Mouse (Mus musculus): Measurements from ENCODE around the gene Gpc5. TPM values are rescaled to one million over a fixed set of nuclear protein-coding genes. Genes with fewer than 3 reads are reported as not detected.

Gpc5 gene
- polyA plus RNA-seq, 1 experiment from 2014 or later = 15.4 TPM

DNA sequence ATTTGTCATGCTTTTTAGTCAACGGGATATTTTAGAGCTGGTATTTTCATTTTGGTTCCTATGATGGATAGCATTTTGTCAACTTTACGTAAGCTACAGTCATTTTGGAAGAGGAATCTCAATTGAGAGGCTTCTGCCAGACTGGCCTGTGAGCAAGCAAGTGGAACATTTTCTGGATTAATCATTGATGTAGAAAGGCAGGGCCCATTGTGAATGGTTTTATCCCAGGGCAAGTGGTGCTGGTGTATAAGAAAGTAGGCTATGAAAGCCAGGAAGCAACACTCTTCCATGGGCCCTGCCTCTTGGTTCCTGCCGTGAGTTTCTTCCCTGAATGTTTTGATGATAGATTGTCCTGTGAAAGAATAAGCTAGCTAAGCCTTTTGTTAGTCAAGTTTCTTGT, 777.1 kb downstream of the Gpc5 start:
- 77% methylated on average over 3 of the region's 3 CpGs for WGBS
- H3K27me3 ChIP-seq (replicated peaks; ENCODE audit: control insufficient read depth, insufficient read depth, low read length) = no peaks in the 10 kb centered on the region
- ATAC-seq = no peak
- no peak overlapping the region for H3K4me3 ChIP-seq (ENCODE audit: low read length)
- H3K27ac ChIP-seq (ENCODE audit: low read depth, low read length) = no peak overlapping the region
- no peaks in the 10 kb centered on the region for H3K36me3 ChIP-seq (ENCODE audit: control insufficient read depth, insufficient read depth, low read length)
- H3K4me1 ChIP-seq (ENCODE audit: control insufficient read depth, insufficient read depth, low read depth, low read length) = no peaks in the 10 kb centered on the region
- no peak overlapping the region for H3K4me2 ChIP-seq (ENCODE audit: low read length)
- H3K9ac ChIP-seq (ENCODE audit: low read depth, low read length) = no peak overlapping the region
- H3K9me3 ChIP-seq (ENCODE audit: control insufficient read depth, low read length) = no peaks in the 10 kb centered on the region

DNA sequence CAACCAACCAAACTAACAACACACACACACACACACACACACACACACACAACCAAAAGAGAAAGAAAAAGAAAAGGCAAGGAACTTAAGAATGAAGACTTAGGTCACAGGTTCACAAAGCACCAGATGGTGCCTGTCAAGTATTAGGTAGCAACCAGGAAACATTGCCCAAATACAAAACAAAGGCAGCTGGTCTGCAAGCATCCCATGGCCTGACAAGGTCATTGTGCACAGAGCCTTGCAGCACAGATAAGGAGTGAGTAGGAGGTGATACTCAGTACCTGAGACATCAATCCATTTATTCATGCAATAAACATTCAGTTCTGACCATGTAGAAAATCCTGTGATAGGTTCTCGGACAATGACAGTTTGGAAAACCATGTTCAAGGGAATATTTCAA, 884.0 kb downstream of the Gpc5 start:
- Histone ChIP-seq H3K36me3 (ENCODE audit: control insufficient read depth, insufficient read depth, low read length) (no peaks in the 10 kb centered on the region), H3K4me3 (ENCODE audit: low read length) (no peak overlapping the region), H3K9ac (ENCODE audit: low read depth, low read length) (no peak overlapping the region), H3K27me3 (replicated peaks; ENCODE audit: control insufficient read depth, insufficient read depth, low read length) (no peaks in the 10 kb centered on the region), H3K27ac (ENCODE audit: low read depth, low read length) (no peak overlapping the region), H3K9me3 (ENCODE audit: control insufficient read depth, low read length) (no peaks in the 10 kb centered on the region), H3K4me2 (ENCODE audit: low read length) (no peak overlapping the region), H3K4me1 (ENCODE audit: control insufficient read depth, insufficient read depth, low read depth, low read length) (no peaks in the 10 kb centered on the region)
- 92% methylated on average over 1 of the region's 1 CpGs for WGBS
- no peak for ATAC-seq

DNA sequence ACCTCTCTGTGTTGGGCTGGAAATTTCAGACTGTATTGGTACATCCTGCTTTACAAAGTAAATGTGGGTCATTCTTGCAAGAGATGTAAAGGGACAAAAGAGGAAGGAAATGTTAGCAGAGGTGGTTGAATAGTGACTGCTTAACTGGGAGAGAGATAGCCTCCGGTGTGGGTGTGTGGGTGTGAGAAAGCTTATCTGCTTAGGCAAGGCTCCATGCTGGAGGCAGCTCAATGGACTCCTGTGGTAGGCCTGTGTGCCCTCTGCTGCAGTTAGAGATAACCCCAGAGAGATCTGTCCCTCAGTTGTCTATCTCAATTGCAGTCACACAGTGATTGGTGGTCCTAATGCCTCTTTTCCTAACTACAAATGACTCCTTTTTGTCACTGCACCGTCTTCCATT, 887.2 kb downstream of the Gpc5 start:
- Histone ChIP-seq H3K36me3 (ENCODE audit: control insufficient read depth, insufficient read depth, low read length) (no peaks in the 10 kb centered on the region), H3K9ac (ENCODE audit: low read depth, low read length) (no peak overlapping the region), H3K4me3 (ENCODE audit: low read length) (no peak overlapping the region), H3K27me3 (replicated peaks; ENCODE audit: control insufficient read depth, insufficient read depth, low read length) (no peaks in the 10 kb centered on the region), H3K4me2 (ENCODE audit: low read length) (no peak overlapping the region), H3K27ac (ENCODE audit: low read depth, low read length) (no peak overlapping the region), H3K4me1 (ENCODE audit: control insufficient read depth, insufficient read depth, low read depth, low read length) (no peaks in the 10 kb centered on the region), H3K9me3 (ENCODE audit: control insufficient read depth, low read length) (no peaks in the 10 kb centered on the region)
- no peak for ATAC-seq
- 78% methylated on average over 2 of the region's 2 CpGs for WGBS

DNA sequence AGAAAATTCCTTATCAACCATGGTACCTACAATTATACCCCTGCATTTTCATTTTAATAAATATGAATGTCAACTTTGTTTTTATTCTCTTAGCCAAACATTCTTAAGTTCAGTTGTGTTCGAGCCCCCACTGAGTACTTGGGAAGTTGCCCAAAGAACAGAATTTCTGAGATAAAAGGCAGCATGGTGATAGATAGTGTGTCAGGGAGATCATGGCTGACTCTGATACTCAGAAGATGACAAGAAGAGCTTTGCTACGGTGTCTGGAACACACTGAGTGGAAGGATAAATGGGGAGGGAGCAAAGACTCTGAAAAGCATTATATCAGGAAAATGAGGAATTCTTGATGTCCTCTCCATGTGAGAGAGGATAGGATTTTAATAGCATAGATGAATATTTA, 898.7 kb downstream of the Gpc5 start:
- no peak overlapping the region for H3K4me2 ChIP-seq (ENCODE audit: low read length)
- no peaks in the 10 kb centered on the region for H3K27me3 ChIP-seq (replicated peaks; ENCODE audit: control insufficient read depth, insufficient read depth, low read length)
- ATAC-seq = no peak
- H3K36me3 ChIP-seq (ENCODE audit: control insufficient read depth, insufficient read depth, low read length) = no peaks in the 10 kb centered on the region
- no peak overlapping the region for H3K9ac ChIP-seq (ENCODE audit: low read depth, low read length)
- 61% methylated on average over 2 of the region's 2 CpGs for WGBS
- no peaks in the 10 kb centered on the region for H3K9me3 ChIP-seq (ENCODE audit: control insufficient read depth, low read length)
- no peaks in the 10 kb centered on the region for H3K4me1 ChIP-seq (ENCODE audit: control insufficient read depth, insufficient read depth, low read depth, low read length)
- no peak overlapping the region for H3K4me3 ChIP-seq (ENCODE audit: low read length)
- H3K27ac ChIP-seq (ENCODE audit: low read depth, low read length) = no peak overlapping the region

DNA sequence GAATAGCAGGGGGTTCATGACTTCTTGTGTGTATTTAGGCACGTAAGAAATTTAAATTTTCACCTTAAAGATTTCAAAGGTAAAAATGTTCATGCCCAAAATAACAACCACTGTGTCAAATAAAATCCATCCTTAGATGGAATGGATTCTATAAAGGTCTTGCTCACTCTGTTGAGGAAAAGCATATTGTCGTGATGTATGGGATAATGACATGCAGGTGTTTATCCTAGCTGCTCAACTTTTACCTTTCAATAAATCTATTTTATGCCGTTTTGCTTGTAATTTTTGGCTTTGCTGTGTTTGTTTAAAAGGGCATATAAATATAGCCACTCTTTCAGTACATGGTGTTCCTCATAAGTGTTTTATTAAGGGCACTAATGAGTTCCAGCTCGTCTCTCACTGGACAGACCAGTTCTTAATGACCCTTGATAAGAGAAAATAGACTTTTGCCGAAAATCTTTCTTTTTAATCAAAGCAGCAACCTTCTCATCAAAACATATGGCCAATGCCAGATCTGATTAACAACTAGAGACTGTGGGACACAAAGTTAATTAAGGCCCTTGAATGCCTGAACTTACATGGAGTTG, 901.6 kb downstream of the Gpc5 start:
- H3K27ac ChIP-seq (ENCODE audit: low read depth, low read length) = no peak overlapping the region
- H3K4me1 ChIP-seq (ENCODE audit: control insufficient read depth, insufficient read depth, low read depth, low read length) = no peaks in the 10 kb centered on the region
- H3K4me3 ChIP-seq (ENCODE audit: low read length) = no peak overlapping the region
- H3K27me3 ChIP-seq (replicated peaks; ENCODE audit: control insufficient read depth, insufficient read depth, low read length) = no peaks in the 10 kb centered on the region
- no peaks in the 10 kb centered on the region for H3K36me3 ChIP-seq (ENCODE audit: control insufficient read depth, insufficient read depth, low read length)
- H3K9ac ChIP-seq (ENCODE audit: low read depth, low read length) = no peak overlapping the region
- 75% methylated on average over 5 of the region's 5 CpGs for whole genome bisulfite sequencing
- no peak for ATAC-seq
- no peak overlapping the region for H3K4me2 ChIP-seq (ENCODE audit: low read length)
- no peaks in the 10 kb centered on the region for H3K9me3 ChIP-seq (ENCODE audit: control insufficient read depth, low read length)

DNA sequence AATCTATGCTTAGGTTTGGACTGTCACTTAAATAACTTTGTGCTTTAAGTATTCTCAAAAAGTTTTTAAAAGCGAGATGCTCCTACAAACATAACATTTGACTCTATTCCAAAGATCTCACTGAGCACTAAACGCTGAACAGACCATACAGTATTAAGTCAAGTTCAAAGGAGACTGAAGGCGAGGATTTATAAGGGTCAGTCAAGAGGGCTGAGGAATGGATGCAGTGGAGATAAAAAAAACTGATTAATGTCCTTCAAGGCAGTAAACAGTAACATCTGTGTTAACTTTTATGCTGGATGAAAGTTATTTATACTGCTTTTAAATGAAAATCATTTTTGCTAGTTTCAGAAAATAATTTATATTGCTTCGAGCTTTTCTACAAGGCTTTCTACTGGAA, 906.9 kb downstream of the Gpc5 start:
- Histone ChIP-seq H3K9ac (ENCODE audit: low read depth, low read length) (no peak overlapping the region), H3K4me1 (ENCODE audit: control insufficient read depth, insufficient read depth, low read depth, low read length) (no peaks in the 10 kb centered on the region), H3K27ac (ENCODE audit: low read depth, low read length) (no peak overlapping the region), H3K4me2 (ENCODE audit: low read length) (no peak overlapping the region), H3K36me3 (ENCODE audit: control insufficient read depth, insufficient read depth, low read length) (no peaks in the 10 kb centered on the region), H3K4me3 (ENCODE audit: low read length) (no peak overlapping the region), H3K27me3 (replicated peaks; ENCODE audit: control insufficient read depth, insufficient read depth, low read length) (no peaks in the 10 kb centered on the region), H3K9me3 (ENCODE audit: control insufficient read depth, low read length) (no peaks in the 10 kb centered on the region)
- 84% methylated on average over 4 of the region's 4 CpGs for whole genome bisulfite sequencing
- ATAC-seq = no peak

DNA sequence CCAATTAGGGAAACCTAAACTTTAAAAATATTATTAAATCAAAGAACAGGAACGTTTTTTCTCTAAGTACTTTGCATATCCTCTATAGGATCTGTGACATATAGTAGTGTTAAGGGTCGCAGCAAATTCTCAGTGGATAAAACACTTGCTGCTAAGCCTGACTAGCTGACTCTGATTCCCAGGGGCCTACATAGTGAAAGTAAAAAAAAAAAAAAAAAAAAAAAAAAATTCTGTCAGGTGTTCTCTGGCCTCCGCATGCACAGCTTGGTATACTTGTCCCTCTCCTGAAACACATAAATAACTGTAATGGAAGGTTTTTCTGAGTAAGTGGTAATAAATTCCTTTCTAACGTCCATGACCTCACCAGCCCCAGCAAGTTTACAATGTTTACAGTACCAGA, 995.0 kb downstream of the Gpc5 start:
- H3K9ac ChIP-seq (ENCODE audit: low read depth, low read length) = no peak overlapping the region
- no peak overlapping the region for H3K4me3 ChIP-seq (ENCODE audit: low read length)
- H3K36me3 ChIP-seq (ENCODE audit: control insufficient read depth, insufficient read depth, low read length) = no peaks in the 10 kb centered on the region
- H3K27ac ChIP-seq (ENCODE audit: low read depth, low read length) = no peak overlapping the region
- ATAC-seq = no peak
- H3K4me2 ChIP-seq (ENCODE audit: low read length) = no peak overlapping the region
- no peaks in the 10 kb centered on the region for H3K27me3 ChIP-seq (replicated peaks; ENCODE audit: control insufficient read depth, insufficient read depth, low read length)
- no peaks in the 10 kb centered on the region for H3K4me1 ChIP-seq (ENCODE audit: control insufficient read depth, insufficient read depth, low read depth, low read length)
- no peaks in the 10 kb centered on the region for H3K9me3 ChIP-seq (ENCODE audit: control insufficient read depth, low read length)
- 84% methylated on average over 4 of the region's 4 CpGs for WGBS

DNA sequence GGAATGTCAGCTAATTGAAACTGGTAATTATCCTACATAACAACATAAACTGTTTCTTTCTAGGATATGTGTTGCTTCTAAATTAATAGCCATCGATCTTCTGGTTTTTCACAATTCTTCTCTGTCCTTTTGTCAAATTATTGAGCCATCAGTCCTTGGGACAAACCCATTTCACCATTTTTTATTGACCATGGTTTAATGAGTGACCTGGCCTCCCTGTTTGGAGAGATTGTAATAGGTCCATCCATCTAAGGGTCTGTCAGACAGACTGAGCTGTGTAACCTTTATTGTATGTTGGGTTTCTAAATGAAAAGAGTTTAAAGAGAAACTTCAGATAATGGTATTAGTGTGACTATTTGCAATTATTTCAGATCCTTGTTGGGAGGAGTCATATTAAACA, 1035.9 kb downstream of the Gpc5 start:
- ATAC-seq = no peak
- WGBS = 63% methylated on average over 1 of the region's 1 CpGs

DNA sequence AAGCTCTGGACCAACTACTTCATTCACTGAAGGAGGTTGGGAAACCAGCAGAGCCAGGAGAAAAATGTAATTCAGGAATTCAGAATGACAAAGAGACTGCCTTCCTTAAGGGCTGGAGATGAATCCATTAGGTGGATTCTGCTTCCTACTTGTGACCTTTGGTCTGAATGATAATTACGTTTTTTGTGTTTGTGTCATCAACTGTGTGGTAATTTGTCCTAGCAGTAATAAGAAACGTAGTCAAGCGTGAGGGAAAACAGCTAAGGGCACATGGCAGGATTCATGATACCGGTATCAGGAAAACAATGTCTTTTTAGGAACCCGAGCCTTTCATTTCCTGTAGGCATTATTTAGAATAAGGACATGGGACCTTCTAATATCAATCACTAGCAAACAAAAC, 1045.3 kb downstream of the Gpc5 start:
- H3K4me1 ChIP-seq (ENCODE audit: control insufficient read depth, insufficient read depth, low read depth, low read length) = no peaks in the 10 kb centered on the region
- no peak overlapping the region for H3K27ac ChIP-seq (ENCODE audit: low read depth, low read length)
- no peaks in the 10 kb centered on the region for H3K36me3 ChIP-seq (ENCODE audit: control insufficient read depth, insufficient read depth, low read length)
- H3K4me2 ChIP-seq (ENCODE audit: low read length) = no peak overlapping the region
- no peaks in the 10 kb centered on the region for H3K27me3 ChIP-seq (replicated peaks; ENCODE audit: control insufficient read depth, insufficient read depth, low read length)
- WGBS = 23% methylated on average over 5 of the region's 5 CpGs
- H3K9ac ChIP-seq (ENCODE audit: low read depth, low read length) = no peak overlapping the region
- H3K9me3 ChIP-seq (ENCODE audit: control insufficient read depth, low read length) = no peaks in the 10 kb centered on the region
- ATAC-seq = no peak
- H3K4me3 ChIP-seq (ENCODE audit: low read length) = no peak overlapping the region

More for the DNA sequence above, 1035.9 kb downstream of the Gpc5 start:
- Histone ChIP-seq H3K4me3 (ENCODE audit: low read length) (no peak overlapping the region), H3K4me2 (ENCODE audit: low read length) (no peak overlapping the region), H3K9me3 (ENCODE audit: control insufficient read depth, low read length) (no peaks in the 10 kb centered on the region), H3K27me3 (replicated peaks; ENCODE audit: control insufficient read depth, insufficient read depth, low read length) (no peaks in the 10 kb centered on the region), H3K27ac (ENCODE audit: low read depth, low read length) (no peak overlapping the region), H3K36me3 (ENCODE audit: control insufficient read depth, insufficient read depth, low read length) (no peaks in the 10 kb centered on the region), H3K4me1 (ENCODE audit: control insufficient read depth, insufficient read depth, low read depth, low read length) (no peaks in the 10 kb centered on the region), H3K9ac (ENCODE audit: low read depth, low read length) (no peak overlapping the region)

DNA sequence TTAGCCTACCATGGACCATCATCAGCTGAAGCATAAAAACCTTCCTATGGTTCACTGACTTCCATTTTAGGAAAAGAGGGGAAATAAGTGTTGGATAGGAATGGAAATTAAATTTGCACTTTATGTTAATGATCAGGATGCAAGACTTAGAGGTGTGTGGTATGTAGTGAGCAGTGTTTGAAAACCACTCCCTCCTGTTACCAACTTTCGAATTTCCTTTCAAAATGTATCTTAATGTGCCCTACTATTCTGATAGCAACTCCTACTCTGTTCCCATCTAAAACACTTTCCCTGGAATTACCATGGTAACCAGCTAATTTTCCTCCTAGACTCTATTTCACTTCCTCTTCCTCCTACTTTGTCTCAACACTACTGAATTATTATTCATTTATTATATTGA, 1045.8 kb downstream of the Gpc5 start:
- H3K4me1 ChIP-seq (ENCODE audit: control insufficient read depth, insufficient read depth, low read depth, low read length) = no peaks in the 10 kb centered on the region
- H3K4me3 ChIP-seq (ENCODE audit: low read length) = no peak overlapping the region
- ATAC-seq = no peak
- no peaks in the 10 kb centered on the region for H3K27me3 ChIP-seq (replicated peaks; ENCODE audit: control insufficient read depth, insufficient read depth, low read length)
- H3K36me3 ChIP-seq (ENCODE audit: control insufficient read depth, insufficient read depth, low read length) = no peaks in the 10 kb centered on the region
- WGBS = 76% methylated on average over 1 of the region's 1 CpGs
- no peaks in the 10 kb centered on the region for H3K9me3 ChIP-seq (ENCODE audit: control insufficient read depth, low read length)
- H3K9ac ChIP-seq (ENCODE audit: low read depth, low read length) = no peak overlapping the region
- H3K27ac ChIP-seq (ENCODE audit: low read depth, low read length) = no peak overlapping the region
- no peak overlapping the region for H3K4me2 ChIP-seq (ENCODE audit: low read length)

Measured in hindbrain, embryonic 16.5 days (tissue).